15 mouse cellular contexts compared by ENCODE assay signal in the genomic region with DNA sequence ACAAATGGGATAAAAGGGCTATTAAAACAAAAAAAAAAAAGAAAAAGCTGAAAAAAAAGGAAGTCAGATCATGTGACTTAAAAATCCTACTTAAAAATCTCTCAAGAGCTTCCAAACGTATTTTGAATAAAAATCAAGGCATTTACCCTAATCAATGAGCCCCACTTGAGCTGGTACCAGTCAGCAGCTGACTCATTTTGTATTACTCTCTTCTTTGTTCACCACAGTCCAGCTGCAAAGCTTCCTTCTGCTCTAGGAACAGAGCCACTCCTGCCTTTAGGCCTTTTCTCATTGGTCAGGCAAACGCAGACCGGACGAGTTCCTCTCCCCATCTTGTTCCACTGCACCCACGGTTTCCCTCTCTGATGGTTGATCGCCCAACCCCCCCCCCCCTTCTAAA.
"Had no signal": no experiment of that assay in that cellular context is flagged by ENCODE, and none has a peak within 500 bp of the region (broad histone marks: within the 10 kb centered on the region; RNA-seq: fewer than 3 reads in every experiment).

No protein-coding gene starts in this region.

- H3K36me3 ChIP-seq: limb, embryonic 10.5 days; liver, embryonic 12.5 days; midbrain, embryonic 10.5 days; neural tube, embryonic 15.5 days had no signal

- ATAC-seq: liver, embryonic 12.5 days had no signal

- H3K9ac ChIP-seq: liver, embryonic 12.5 days; lung, embryonic 14.5 days; neural tube, embryonic 15.5 days had no signal

- H3K9me3 ChIP-seq: limb, embryonic 10.5 days; liver, embryonic 12.5 days; midbrain, embryonic 10.5 days; neural tube, embryonic 15.5 days had no signal

- H3K4me3 ChIP-seq: limb, embryonic 10.5 days; liver, embryonic 12.5 days; midbrain, embryonic 10.5 days; myocyte; neural tube, embryonic 15.5 days had no signal

- H3K27me3 ChIP-seq: liver, embryonic 12.5 days; neural tube, embryonic 15.5 days had no signal

- H3K4me1 ChIP-seq: liver, embryonic 12.5 days; neural tube, embryonic 15.5 days had no signal

- H3K4me2 ChIP-seq: liver, embryonic 12.5 days; lung, embryonic 14.5 days; neural tube, embryonic 15.5 days had no signal

- DNase-seq: kidney, adult 9 months; kidney, postnatal 10 days; kidney, postnatal 4 days; lung, embryonic 14.5 days; lung, postnatal 10 days; lung, postnatal 4 days; midbrain, embryonic 14.5 days; right cerebral cortex, adult 18-20 months; right cerebral cortex, postnatal 25 days; thymus, postnatal 36 days had no signal

- H3K27ac ChIP-seq: limb, embryonic 10.5 days; liver, embryonic 12.5 days; midbrain, embryonic 10.5 days; neural tube, embryonic 15.5 days had no signal
